Mouse (Mus musculus) hindbrain, embryonic 11.5 days (tissue): ENCODE measurements around the gene Olfr823. TPM values are rescaled to one million over a fixed set of nuclear protein-coding genes. Genes with fewer than 3 reads are reported as not detected.
"Not testable (repeated sequence)": the region's sequence is repeated elsewhere in the genome, so short reads cannot be mapped to it uniquely, and the experiment has no call there.

Experiments used
- ATAC-seq: fragments of 200-750 bp; cut with Nextera tagmentation; 2 replicates; pipeline ENCODE4 v1.8.0; 2017; ENCODE audit warnings: mild to moderate bottlenecking, moderate TSS enrichment, moderate library complexity; ENCODE audit not compliant: low FRiP score
- DNase-seq: peaks from one replicate; pipeline ENCODE4 v3.0.0-alpha.2; 2015; ENCODE audit warnings: low spot score
- H3K27ac ChIP-seq: fragments of 300-500 bp; sonication (generic); 2 replicates; pipeline ENCODE4 v1.5.1; 2014; ENCODE audit warnings: mild to moderate bottlenecking, low read depth, low read length
- H3K27me3 ChIP-seq: fragments of 300-500 bp; sonication (generic); 2 replicates; pipeline ENCODE4 v1.6.1; 2014; ENCODE audit warnings: mild to moderate bottlenecking, low read length, moderate library complexity, mixed read lengths; ENCODE audit not compliant: control insufficient read depth, insufficient read depth
- H3K36me3 ChIP-seq: fragments of 300-500 bp; sonication (generic); 2 replicates; pipeline ENCODE4 v1.6.1; 2014; ENCODE audit warnings: mild to moderate bottlenecking, low read length, moderate library complexity, mixed read lengths; ENCODE audit not compliant: control insufficient read depth, insufficient read depth
- H3K4me1 ChIP-seq: fragments of 300-500 bp; sonication (generic); replicated peaks from 2 replicates; pipeline ENCODE4 v1.6.1; 2014; ENCODE audit warnings: low read length, mixed read lengths; ENCODE audit not compliant: control insufficient read depth, insufficient read depth
- H3K4me2 ChIP-seq: fragments of 300-500 bp; sonication (generic); replicated peaks from 2 replicates; pipeline ENCODE4 v1.6.1; 2014; ENCODE audit warnings: mild to moderate bottlenecking, low read depth, low read length
- H3K4me3 ChIP-seq: fragments of 300-500 bp; sonication (generic); 2 replicates; pipeline ENCODE4 v1.5.1; 2014; ENCODE audit warnings: low read depth, low read length
- H3K9ac ChIP-seq: fragments of 300-500 bp; sonication (generic); 2 replicates; pipeline ENCODE4 v1.6.1; 2014; ENCODE audit warnings: low read depth, low read length
- H3K9me3 ChIP-seq: fragments of 300-500 bp; sonication (generic); 2 replicates; pipeline ENCODE4 v1.6.1; 2016; ENCODE audit warnings: low read length; ENCODE audit not compliant: control insufficient read depth
- WGBS: fragments of 180-500 bp; shearing (Covaris S2); extraction: QIAGEN DNeasy Blood & Tissue Kit; methylation state at CpG from one replicate; pipeline ENCODE4 v1.1.7; 2014; 5-methylcytosine and 5-hydroxymethylcytosine counted together
- polyA plus RNA-seq: library from polyadenylated mRNA; unstranded; fragments of >200 nt; fragmentation: Nextera tagmentation; extraction: Ambion mirVana; gene quantifications from 2 replicates; pipeline ENCODE4 v1.2.1, GENCODE M21; 2014

The Olfr823 gene
- not detected in 2 replicates for polyA plus RNA-seq

GRCm38 (mm10) chr10:130115283-130115682 lies at the start of gene Olfr823:
TSS of gene Olfr823 (minus strand) at chr10:130115383.
- 74% methylated on average over 1 of the region's 1 CpGs for WGBS
- H3K36me3 ChIP-seq, H3K4me2 ChIP-seq, DNase-seq, H3K4me1 ChIP-seq, H3K9ac ChIP-seq, H3K4me3 ChIP-seq, H3K27ac ChIP-seq, H3K9me3 ChIP-seq, ATAC-seq, H3K27me3 ChIP-seq: not testable (repeated sequence)

GRCm38 (mm10) chr10:130144121-130144520 lies 28.9 kb upstream of the Olfr823 start:
- Histone ChIP-seq H3K4me1 (no peaks in the 10 kb centered on the region), H3K36me3 (no peaks in the 10 kb centered on the region), H3K4me3 (no peak overlapping the region), H3K4me2 (no peak overlapping the region), H3K27me3 (no peaks in the 10 kb centered on the region), H3K9ac (no peak overlapping the region), H3K27ac (no peak overlapping the region), H3K9me3 (no peaks in the 10 kb centered on the region)
- 79% methylated on average over 5 of the region's 5 CpGs for WGBS
- DNase-seq (no peak), ATAC-seq (no peak)

DNA sequence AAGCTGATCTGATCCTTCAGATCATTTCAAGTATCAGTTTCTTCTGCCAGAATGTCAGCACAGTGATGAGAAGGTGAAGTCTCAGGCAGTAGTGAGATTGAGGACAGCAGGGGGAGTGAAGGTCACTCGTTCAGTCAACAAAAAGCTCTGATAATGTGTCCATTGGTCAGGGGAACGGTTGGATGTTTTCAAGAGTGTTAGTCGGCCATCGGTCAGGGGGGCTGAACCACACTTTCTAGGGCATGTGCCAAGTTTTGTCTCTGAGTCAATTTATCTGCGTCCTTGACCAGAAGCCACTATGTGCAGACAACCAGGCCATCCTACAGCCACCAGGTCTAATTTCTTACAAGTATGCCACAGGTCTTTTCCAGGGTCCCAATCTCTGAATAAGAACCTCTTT lies 27.3 kb upstream of the Olfr823 start:
- DNase-seq, H3K9me3 ChIP-seq: not testable (repeated sequence)

GRCm38 (mm10) chr10:130134811-130135210 lies 19.6 kb upstream of the Olfr823 start:
- DNase-seq (no peak), ATAC-seq (no peak)
- H3K4me3 ChIP-seq: no peak overlapping the region

More for the DNA sequence above, 27.3 kb upstream of the Olfr823 start:
- not testable (repeated sequence) for ATAC-seq, H3K27me3 ChIP-seq, H3K4me2 ChIP-seq, H3K27ac ChIP-seq, H3K4me3 ChIP-seq, H3K36me3 ChIP-seq, H3K4me1 ChIP-seq, H3K9ac ChIP-seq
- 88% methylated on average over 5 of the region's 5 CpGs for WGBS

GRCm38 (mm10) chr10:130129900-130130299 lies 14.7 kb upstream of the Olfr823 start, which contains the start of gene Olfr824:
TSS of gene Olfr824 (minus strand) at chr10:130130000.
- H3K4me1 ChIP-seq, H3K9me3 ChIP-seq, ATAC-seq, H3K9ac ChIP-seq, H3K4me2 ChIP-seq, H3K27ac ChIP-seq, H3K4me3 ChIP-seq, H3K36me3 ChIP-seq, H3K27me3 ChIP-seq, DNase-seq: not testable (repeated sequence)

More at GRCm38 (mm10) chr10:130134811-130135210, 19.6 kb upstream of the Olfr823 start:
- Histone ChIP-seq H3K4me1 (no peaks in the 10 kb centered on the region), H3K9me3 (no peaks in the 10 kb centered on the region), H3K36me3 (no peaks in the 10 kb centered on the region), H3K27ac (no peak overlapping the region), H3K27me3 (no peaks in the 10 kb centered on the region), H3K4me2 (no peak overlapping the region), H3K9ac (no peak overlapping the region)

GRCm38 (mm10) chr10:130116045-130116444 lies 862 bp upstream of the Olfr823 start:
- H3K4me1 ChIP-seq, ATAC-seq: not testable (repeated sequence)

GRCm38 (mm10) chr10:130096104-130096503 lies 19.1 kb downstream of the Olfr823 start:
- Histone ChIP-seq H3K27ac (no peak overlapping the region), H3K9ac (no peak overlapping the region), H3K4me2 (no peak overlapping the region), H3K36me3 (no peaks in the 10 kb centered on the region), H3K4me1 (no peaks in the 10 kb centered on the region), H3K9me3 (no peaks in the 10 kb centered on the region), H3K4me3 (no peak overlapping the region), H3K27me3 (no peaks in the 10 kb centered on the region)
- ATAC-seq (no peak), DNase-seq (peak; percentile 11)

More at GRCm38 (mm10) chr10:130116045-130116444, 862 bp upstream of the Olfr823 start:
- not testable (repeated sequence) for H3K27me3 ChIP-seq, H3K9me3 ChIP-seq, H3K36me3 ChIP-seq, H3K4me3 ChIP-seq, DNase-seq, H3K9ac ChIP-seq, H3K4me2 ChIP-seq, H3K27ac ChIP-seq
- WGBS: 68% methylated on average over 3 of the region's 3 CpGs

DNA sequence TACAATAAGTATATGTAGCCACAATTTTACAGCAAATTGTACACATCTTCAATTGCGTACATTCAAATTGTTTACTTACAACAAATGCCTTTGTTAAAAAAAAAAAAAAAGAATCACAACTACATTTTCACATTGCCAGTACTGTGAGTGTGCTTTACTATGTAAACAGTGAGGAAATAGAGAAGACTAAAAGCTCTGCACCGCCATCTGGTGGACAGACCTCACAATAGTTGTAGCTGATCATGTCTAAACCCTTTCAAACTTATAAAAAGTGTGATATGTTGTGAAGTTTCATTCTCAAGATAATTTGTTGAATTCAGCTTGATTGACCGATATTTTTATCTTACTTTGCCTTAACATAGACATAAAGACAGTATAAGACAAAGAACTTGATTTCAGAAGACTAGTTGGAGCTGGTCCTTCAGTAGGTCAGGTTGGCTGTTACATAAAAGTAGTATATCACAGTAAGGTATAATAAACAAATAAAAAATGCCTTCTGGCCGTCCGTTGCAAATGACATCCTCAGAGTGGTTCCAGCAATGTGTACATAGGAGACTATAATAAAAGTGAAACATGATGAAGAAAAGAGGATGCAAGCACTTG lies 22.2 kb downstream of the Olfr823 start:
- Histone ChIP-seq H3K4me1 (no peaks in the 10 kb centered on the region), H3K27me3 (no peaks in the 10 kb centered on the region), H3K4me3 (no peak overlapping the region), H3K36me3 (no peaks in the 10 kb centered on the region), H3K9me3 (no peaks in the 10 kb centered on the region), H3K4me2 (no peak overlapping the region), H3K27ac (no peak overlapping the region), H3K9ac (no peak overlapping the region)
- WGBS: 24% methylated on average over 5 of the region's 5 CpGs
- ATAC-seq (peak; percentile 78), DNase-seq (peak; percentile 75)

DNA sequence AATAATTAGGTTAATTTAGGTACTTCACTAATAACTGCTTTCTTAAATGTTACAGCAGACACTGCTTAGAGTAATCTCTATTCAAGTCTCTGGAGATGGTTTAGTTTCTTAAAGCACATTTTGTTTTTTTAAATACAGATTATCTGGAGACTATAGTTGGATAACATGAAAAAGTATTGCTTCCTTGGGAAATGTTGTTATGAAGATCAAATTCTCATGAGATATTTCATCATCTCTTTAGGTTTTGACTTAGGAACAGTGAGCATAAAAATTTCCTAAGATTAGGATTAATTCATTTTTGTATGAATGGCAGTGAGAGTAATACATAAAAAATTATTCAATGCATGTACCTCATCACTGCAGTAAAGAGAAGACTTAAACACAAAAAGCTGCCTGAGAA lies 44.3 kb downstream of the Olfr823 start, which contains the start of gene Olfr822:
Olfr822 (plus strand) TSS at position 301 of the 400 bp plus-strand sequence.
- no peak for DNase-seq
- Histone ChIP-seq H3K27ac (no peak within 1 kb of the TSS), H3K36me3 (no peaks in the 10 kb centered on the region), H3K4me3 (no peak within 1 kb of the TSS), H3K9me3 (no peaks in the 10 kb centered on the region), H3K4me2 (no peak within 1 kb of the TSS), H3K4me1 (no peaks in the 10 kb centered on the region), H3K27me3 (no peaks in the 10 kb centered on the region), H3K9ac (no peak within 1 kb of the TSS)
- no peak for ATAC-seq
